Mouse (Mus musculus) adrenal gland, postnatal 36 days (tissue): Measurements from ENCODE around the gene Gabbr2. TPM values are rescaled to one million over a fixed set of nuclear protein-coding genes. Genes with fewer than 3 reads are reported as not detected.

Experiments used
- DNase-seq, 2 experiments: peaks; one replicate each; pipeline ENCODE4 v3.0.0; 2021; ENCODE audit warnings: mixed read lengths in 1 of 2
- long read RNA-seq, 2 experiments: library from polyadenylated mRNA; stranded (forward); transcript quantifications; one replicate each; pipeline ENCODE4 v2.0.0; 2021; ENCODE audit warnings: borderline sequencing depth in 2 of 2
- total RNA-seq, 2 experiments: library from RNA; stranded (reverse); gene quantifications; 2 replicates each; pipeline ENCODE4 v1.2.3; 2021

The Gabbr2 gene
- under 1 TPM in 1 of 2 experiments, not detected in 1; 0.20 TPM for total RNA-seq
- long read RNA-seq, experiment 1 = 0 reads
- long read RNA-seq, experiment 2 = 0 reads

GRCm38 (mm10) chr4:46991016-46991958, at the start of gene Gabbr2:
Gene Gabbr2 (minus strand): TSS chr4:46991873.
- DNase-seq = peak; percentile 12 to 18

GRCm38 (mm10) chr4:47039586-47039985, 47.9 kb upstream of the Gabbr2 start:
- no peak for DNase-seq

- peak; percentile 72 to 80 for DNase-seq
Observed at GRCm38 (mm10) chr4:47037321-47037657, 45.6 kb upstream of the Gabbr2 start.

- no peak for DNase-seq
Observed at GRCm38 (mm10) chr4:47036486-47037320, 45.0 kb upstream of the Gabbr2 start.

DNA sequence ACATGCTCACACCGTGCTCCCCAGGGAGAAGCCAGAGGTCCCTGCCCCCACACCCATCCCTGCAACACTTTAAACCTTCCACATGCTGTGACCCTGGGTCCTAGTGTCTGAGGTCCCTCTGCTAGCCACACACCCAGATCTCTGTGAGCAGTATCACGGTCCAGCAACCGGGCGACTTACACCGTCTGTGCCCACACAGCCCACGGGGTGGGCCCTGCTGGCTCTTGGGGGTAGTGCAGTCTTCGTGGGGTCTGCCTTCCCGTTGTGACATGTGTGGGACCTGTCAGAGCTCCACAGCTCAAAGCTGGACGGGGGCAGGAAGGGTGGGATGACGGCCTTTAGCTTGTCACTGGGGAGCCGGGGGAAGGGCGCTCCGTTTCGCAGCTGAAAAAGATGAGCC, 43.9 kb upstream of the Gabbr2 start:
- DNase-seq = no peak

- DNase-seq = no peak
Observed at GRCm38 (mm10) chr4:47032171-47032570, 40.5 kb upstream of the Gabbr2 start.

GRCm38 (mm10) chr4:47028791-47029190, 37.1 kb upstream of the Gabbr2 start:
- no peak for DNase-seq

DNA sequence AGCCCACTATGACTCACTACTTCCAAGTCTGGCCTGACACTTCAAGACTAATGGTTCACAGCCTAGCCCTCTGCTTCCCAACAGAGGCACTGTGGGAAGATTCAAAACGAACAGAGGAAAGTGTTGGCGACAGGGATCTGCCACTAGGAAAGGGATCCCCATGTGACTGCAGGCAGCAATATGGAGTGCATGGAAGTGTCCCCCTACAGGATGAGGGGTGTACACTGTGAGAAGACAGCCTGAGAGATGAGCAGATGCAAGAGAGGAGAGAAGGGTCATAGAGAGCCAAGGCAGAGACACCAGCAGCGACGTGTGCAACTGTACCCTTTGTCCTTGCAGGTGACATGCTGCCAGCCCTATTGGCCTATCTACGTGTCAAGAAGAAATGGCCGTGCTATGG, 32.3 kb upstream of the Gabbr2 start:
- no peak for DNase-seq

DNA sequence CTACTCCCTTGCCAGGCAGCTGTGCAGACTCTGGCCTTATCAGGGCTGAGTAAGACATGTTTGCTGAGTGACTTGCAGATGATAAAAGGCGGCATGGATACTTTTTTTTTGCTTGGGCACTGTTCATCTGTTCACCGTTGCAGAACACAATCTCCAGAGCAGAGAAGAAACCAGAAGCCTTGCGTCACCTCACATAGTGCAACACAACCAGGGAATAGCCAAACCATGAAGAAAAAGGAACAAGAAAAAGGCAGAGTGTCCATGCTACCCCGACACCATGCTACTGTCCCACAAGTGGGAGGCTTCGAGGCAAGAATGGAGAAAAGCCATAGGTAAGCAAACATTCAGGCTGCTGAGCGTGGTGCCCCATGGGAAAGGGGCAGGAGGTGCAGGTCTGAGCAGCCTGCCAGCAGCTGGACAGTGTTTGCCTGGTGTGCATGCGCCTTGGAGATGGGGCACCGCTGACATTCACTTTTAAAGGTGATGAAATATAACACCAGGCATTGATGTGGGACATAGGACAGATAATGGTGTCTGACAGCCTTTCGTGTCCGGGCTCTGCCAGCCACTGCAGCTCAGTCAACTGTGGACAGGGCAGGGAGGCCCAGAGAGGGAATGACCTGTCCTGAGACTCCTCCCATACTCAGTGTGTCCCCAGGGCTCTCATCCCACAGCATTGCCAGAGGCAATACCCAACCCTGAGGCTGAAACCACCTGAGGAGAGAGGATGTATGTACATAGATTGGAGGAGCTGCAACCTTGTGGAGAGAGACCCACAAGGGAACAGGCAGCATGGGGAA, 31.3 kb upstream of the Gabbr2 start:
- no peak for DNase-seq

DNA sequence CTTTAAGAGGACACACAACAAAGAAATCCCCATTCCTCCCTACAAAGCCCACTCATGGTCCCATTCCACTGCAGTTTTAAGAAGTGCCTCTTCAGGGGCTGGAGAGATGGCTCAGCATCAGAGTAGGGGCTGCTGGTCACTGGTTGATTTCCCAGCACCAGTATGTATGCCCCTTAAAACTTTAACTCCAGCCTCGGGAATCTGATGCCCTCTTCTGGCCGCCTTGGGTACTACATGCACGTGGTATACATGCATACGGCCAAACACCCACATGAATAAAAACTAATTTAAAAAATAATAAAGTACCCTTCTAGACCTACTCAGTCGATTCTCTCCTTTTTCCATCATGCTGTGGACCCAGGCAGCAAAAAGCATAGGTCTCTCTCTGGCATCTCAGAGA, 28.9 kb upstream of the Gabbr2 start:
- peak; percentile 65 to 73 for DNase-seq

DNA sequence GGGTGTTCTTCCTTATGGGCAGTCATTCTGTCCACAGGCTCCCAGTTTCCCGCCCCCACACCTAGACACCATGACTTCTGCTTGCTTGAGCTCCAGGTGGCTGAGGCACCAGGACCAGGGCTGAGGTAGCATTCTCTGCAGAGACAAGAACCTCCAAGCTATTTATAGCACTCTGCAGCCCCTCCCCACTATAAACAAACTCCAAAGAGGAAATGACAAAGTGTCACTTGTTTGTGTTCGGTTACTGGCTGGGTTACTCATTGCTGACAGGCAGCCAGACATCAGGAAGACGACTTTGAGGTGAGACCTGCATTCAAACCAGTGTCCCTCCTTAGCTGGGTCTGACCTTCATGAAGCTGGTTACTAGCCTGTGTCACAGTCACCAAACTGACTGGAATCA, 23.5 kb upstream of the Gabbr2 start:
- DNase-seq = no peak

GRCm38 (mm10) chr4:47012476-47012875, 20.8 kb upstream of the Gabbr2 start:
- DNase-seq = peak; percentile 28 to 53

- peak in 1 of 2 experiments; percentile 29 for DNase-seq
Observed at GRCm38 (mm10) chr4:47010400-47011231, 18.9 kb upstream of the Gabbr2 start.

DNA sequence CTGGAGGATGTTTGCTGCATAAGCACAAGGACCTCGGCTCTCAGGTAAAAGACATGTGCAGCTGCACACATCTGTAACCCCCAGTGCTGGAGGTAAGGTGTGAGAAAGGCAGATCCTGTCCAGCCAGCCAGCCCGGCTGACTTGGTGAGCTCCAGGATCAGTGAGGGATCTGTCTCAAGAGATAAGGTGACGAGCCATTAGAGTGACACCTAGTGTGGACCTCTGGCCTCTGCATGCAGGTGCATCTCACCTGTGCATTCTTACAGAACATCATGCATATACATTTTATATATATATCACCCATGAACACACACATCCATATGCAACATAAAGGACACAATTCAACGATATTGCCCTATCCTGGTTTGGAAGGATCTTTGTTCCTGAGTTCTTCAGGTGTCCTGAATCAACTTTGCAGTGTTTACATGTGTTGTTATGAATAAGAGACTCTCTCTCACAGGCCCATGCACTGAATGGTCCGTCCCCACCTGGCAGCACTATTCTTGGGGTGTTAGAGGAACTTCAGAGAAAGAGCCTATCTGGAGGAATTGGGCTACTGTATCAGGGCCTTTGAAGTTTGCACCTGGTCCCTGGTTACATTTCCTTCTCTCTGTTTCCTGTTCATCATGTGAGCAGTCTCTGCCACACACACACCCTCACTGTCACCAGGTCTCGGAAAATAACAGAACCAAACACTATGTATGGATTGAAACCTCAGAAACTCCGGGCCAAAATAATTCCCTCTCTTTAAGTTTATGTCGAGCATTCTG, 9.1 kb upstream of the Gabbr2 start:
- DNase-seq = no peak

- DNase-seq = no peak
Observed at GRCm38 (mm10) chr4:46997969-46998368, 6.3 kb upstream of the Gabbr2 start.

DNA sequence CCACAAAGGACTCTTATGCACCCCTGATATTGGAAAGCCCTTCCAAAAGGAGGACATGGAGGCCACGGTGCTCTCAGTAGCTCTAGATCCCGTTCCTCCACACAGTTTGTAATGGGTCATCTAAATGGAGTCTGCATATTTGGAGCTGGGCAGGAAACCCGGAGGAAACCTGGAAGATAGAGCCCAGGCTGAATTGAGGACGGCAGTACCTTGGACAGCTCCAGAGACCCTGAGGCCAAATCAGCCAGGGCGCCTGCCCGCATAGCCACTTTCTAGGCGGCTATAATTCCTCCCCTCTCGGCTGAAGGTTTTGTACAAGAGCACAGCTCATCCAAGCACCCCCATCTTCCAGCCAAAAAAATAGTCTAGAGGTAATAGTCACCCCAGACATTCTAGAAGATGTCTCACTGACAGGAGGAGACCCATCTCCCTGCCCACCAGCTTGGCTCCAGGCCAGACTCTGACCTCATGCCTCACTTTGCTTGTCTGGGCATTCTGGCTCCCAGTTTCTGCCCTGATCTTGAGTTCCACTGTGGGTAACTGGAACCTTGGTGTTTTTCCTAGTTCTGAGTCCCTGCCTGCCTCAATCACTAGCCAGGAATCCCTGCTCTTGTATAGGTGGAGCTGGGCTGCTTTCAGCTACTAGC, 1.3 kb upstream of the Gabbr2 start:
- peak; percentile 67 to 70 for DNase-seq

- no peak for DNase-seq
Observed at GRCm38 (mm10) chr4:46991959-46992316, 265 bp upstream of the Gabbr2 start.

DNA sequence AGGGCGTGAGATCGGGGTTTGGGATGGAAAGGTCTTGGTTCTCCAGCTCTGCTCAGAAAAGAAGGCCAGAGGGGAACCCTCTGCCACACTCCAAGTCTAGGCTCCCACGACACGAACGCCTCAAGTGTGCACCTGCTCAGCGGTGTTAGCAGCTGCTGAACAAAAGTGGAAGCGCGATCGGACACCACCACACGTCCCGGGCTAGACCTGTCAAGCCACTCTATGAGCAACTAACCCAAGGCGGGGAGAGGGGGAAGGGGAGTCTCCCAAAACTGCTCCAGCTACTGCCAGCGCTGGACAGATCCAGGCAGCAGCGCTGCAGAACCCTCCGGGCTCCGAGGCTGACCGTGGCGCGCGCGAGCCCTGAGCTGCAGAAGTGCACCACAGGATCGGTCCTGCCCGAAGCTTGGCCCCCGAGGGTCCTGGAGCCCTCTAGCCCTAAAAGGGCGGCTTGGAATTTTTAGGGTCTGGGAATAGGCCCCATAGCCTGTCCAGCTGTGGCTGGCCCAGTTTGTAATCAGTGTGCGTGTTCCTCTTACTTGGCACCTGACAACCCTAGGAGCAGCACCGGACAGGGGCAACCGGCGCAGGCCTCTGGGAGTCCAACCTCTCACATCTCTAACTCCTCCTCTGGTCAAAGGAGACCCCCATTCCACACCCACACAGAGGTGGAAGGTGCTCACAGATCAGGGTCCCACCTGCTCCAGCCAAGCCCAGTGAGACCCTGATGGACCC, 1.2 kb downstream of the Gabbr2 start:
- peak; percentile 18 for DNase-seq

- peak in 1 of 2 experiments; percentile 29 for DNase-seq
Observed at GRCm38 (mm10) chr4:46989842-46990241, 1.8 kb downstream of the Gabbr2 start.
